Mouse (Mus musculus): ENCODE measurements at regions not wholly inside any gene's neighbourhood (a gene's known extent, or its start where the extent isn't known, plus 50 kb on each side); places are given as distances from the start of the nearest gene placed in this dataset.

DNA sequence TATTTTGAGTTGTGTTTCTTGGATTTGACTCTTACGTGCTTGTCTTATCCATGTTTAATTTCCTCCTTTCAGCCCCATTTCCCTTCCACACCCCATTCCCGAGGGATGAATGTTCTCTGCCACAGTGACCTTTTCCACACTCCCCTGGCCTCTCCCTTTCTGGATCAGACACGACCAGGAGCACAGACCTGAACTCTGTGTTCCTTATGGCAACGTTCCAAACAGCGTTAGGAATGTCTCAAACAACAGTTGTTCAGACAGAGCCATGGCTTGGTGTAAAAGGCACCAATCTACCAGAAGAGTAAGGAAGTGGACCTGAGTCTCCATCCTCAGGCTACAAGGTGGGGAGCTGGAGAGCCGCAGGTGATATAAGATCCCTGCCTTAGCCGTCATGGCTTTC, 52.6 kb upstream of the Dapl1 start:
- WGBS = 52% methylated on average over 7 of the region's 7 CpGs
- Histone ChIP-seq H3K36me3 (ENCODE audit: insufficient read depth, low read length) (no peaks in the 10 kb centered on the region), H3K4me2 (replicated peaks; ENCODE audit: low read depth, low read length) (no peak overlapping the region), H3K27me3 (replicated peaks; ENCODE audit: insufficient read depth, low read length) (no peaks in the 10 kb centered on the region), H3K9ac (replicated peaks; ENCODE audit: low read depth) (no peak overlapping the region), H3K4me3 (ENCODE audit: low read depth, low read length) (no peak overlapping the region), H3K27ac (ENCODE audit: low read length) (no peak overlapping the region), H3K4me1 (ENCODE audit: insufficient read depth, low read depth, low read length) (no peaks in the 10 kb centered on the region), H3K9me3 (ENCODE audit: low read length) (no peaks in the 10 kb centered on the region)
- peak; percentile 53; the same call in 1 of the 2 replicates for ATAC-seq
- peak; percentile 33 for DNase-seq (ENCODE audit: low spot score)
- TF ChIP-seq CTCF (IDR thresholded peaks at IDR 0.05) (no peak), EP300 (IDR thresholded peaks at IDR 0.05) (peak; percentile 72)
